Mouse (Mus musculus): ENCODE measurements around the gene Kantr. TPM values are rescaled to one million over a fixed set of nuclear protein-coding genes. Genes with fewer than 3 reads are reported as not detected.
"Not testable (repeated sequence)": the region's sequence is repeated elsewhere in the genome, so short reads cannot be mapped to it uniquely, and the experiment has no call there.

The Kantr gene
- polyA plus RNA-seq, 1 experiment from 2014 or later = 9.4 TPM

- 8% methylated on average over 24 of the region's 27 CpGs for WGBS
- no peaks in the 10 kb centered on the region; the same call in 1 of the 2 replicates for H3K36me3 ChIP-seq (ENCODE audit: control insufficient read depth, insufficient read depth, low read length)
- peak within 1 kb of the TSS; percentile 82 for H3K9ac ChIP-seq (ENCODE audit: low read depth, low read length)
- peak; percentile 83 for DNase-seq (ENCODE audit: low spot score)
- no peaks in the 10 kb centered on the region for H3K9me3 ChIP-seq (ENCODE audit: control insufficient read depth, low read length)
- peak within 1 kb of the TSS; percentile 67 for H3K4me3 ChIP-seq (ENCODE audit: low read depth, low read length)
- peak; percentile 99 for ATAC-seq (replicated peaks; ENCODE audit: low FRiP score)
- 0 out of 2 replicates have a peak, but pooled peaks cover 5% of the 10 kb centered on the region for H3K4me1 ChIP-seq (replicated peaks; ENCODE audit: control insufficient read depth, insufficient read depth, low read length)
- H3K27ac ChIP-seq (ENCODE audit: low read depth, low read length) = peak within 1 kb of the TSS; percentile 32; the same call in 1 of the 2 replicates
- peak within 1 kb of the TSS; percentile 71 for H3K4me2 ChIP-seq
- H3K27me3 ChIP-seq (replicated peaks; ENCODE audit: control insufficient read depth, insufficient read depth, low read length) = peaks cover 61% of the 10 kb centered on the region
Observed at GRCm38 (mm10) chrX:152342358-152342901, 15.1 kb upstream of the Kantr start, which contains the start of gene Tspyl2. Gene Tspyl2, minus strand, starts transcription at chrX:152342425.

GRCm38 (mm10) chrX:152341496-152341895 lies 14.2 kb upstream of the Kantr start:
- Histone ChIP-seq H3K27me3 (replicated peaks; ENCODE audit: control insufficient read depth, insufficient read depth, low read length) (peaks cover 62% of the 10 kb centered on the region), H3K4me2 (peak overlapping the region; percentile 71), H3K9ac (ENCODE audit: low read depth, low read length) (peak overlapping the region; percentile 82), H3K4me1 (replicated peaks; ENCODE audit: control insufficient read depth, insufficient read depth, low read length) (0 out of 2 replicates have a peak, but pooled peaks cover 5% of the 10 kb centered on the region), H3K36me3 (ENCODE audit: control insufficient read depth, insufficient read depth, low read length) (no peaks in the 10 kb centered on the region; the same call in 1 of the 2 replicates), H3K9me3 (ENCODE audit: control insufficient read depth, low read length) (no peaks in the 10 kb centered on the region), H3K27ac (ENCODE audit: low read depth, low read length) (no peak overlapping the region), H3K4me3 (ENCODE audit: low read depth, low read length) (peak overlapping the region; percentile 67)
- WGBS = 29% methylated on average over 11 of the region's 11 CpGs
- DNase-seq (ENCODE audit: low spot score) (no peak), ATAC-seq (replicated peaks; ENCODE audit: low FRiP score) (no peak)

- H3K9me3 ChIP-seq (ENCODE audit: control insufficient read depth, low read length) = no peaks in the 10 kb centered on the region
- ATAC-seq (replicated peaks; ENCODE audit: low FRiP score) (peak; percentile 95), DNase-seq (ENCODE audit: low spot score) (peak; percentile 73)
- no peaks in the 10 kb centered on the region; the same call in 1 of the 2 replicates for H3K36me3 ChIP-seq (ENCODE audit: control insufficient read depth, insufficient read depth, low read length)
- peak overlapping the region; percentile 61 for H3K4me2 ChIP-seq
- H3K27me3 ChIP-seq (replicated peaks; ENCODE audit: control insufficient read depth, insufficient read depth, low read length) = peaks cover 35% of the 10 kb centered on the region
- 0 out of 2 replicates have a peak, but pooled peaks cover 5% of the 10 kb centered on the region for H3K4me1 ChIP-seq (replicated peaks; ENCODE audit: control insufficient read depth, insufficient read depth, low read length)
- H3K27ac ChIP-seq (ENCODE audit: low read depth, low read length) = peak overlapping the region; percentile 75
- H3K9ac ChIP-seq (ENCODE audit: low read depth, low read length) = peak overlapping the region; percentile 56
- peak overlapping the region; percentile 34 for H3K4me3 ChIP-seq (ENCODE audit: low read depth, low read length)
- WGBS = 14% methylated on average over 32 of the region's 33 CpGs
Observed at GRCm38 (mm10) chrX:152336546-152337332, 9.4 kb upstream of the Kantr start.

- Histone ChIP-seq H3K27me3 (replicated peaks; ENCODE audit: control insufficient read depth, insufficient read depth, low read length) (peaks cover 29% of the 10 kb centered on the region), H3K4me3 (ENCODE audit: low read depth, low read length) (peak overlapping the region; percentile 34), H3K4me2 (peak overlapping the region; percentile 35)
- not testable (repeated sequence) for H3K9ac ChIP-seq (ENCODE audit: low read depth, low read length); H3K36me3 ChIP-seq (ENCODE audit: control insufficient read depth, insufficient read depth, low read length); H3K27ac ChIP-seq (ENCODE audit: low read depth, low read length); H3K4me1 ChIP-seq (replicated peaks; ENCODE audit: control insufficient read depth, insufficient read depth, low read length); H3K9me3 ChIP-seq (ENCODE audit: control insufficient read depth, low read length); ATAC-seq (replicated peaks; ENCODE audit: low FRiP score); DNase-seq (ENCODE audit: low spot score)
- WGBS = 52% methylated on average over 4 of the region's 4 CpGs
Observed at GRCm38 (mm10) chrX:152336123-152336522, 8.8 kb upstream of the Kantr start.

- peaks cover 14% of the 10 kb centered on the region for H3K27me3 ChIP-seq (replicated peaks; ENCODE audit: control insufficient read depth, insufficient read depth, low read length)
- DNase-seq (ENCODE audit: low spot score); H3K9me3 ChIP-seq (ENCODE audit: control insufficient read depth, low read length); H3K9ac ChIP-seq (ENCODE audit: low read depth, low read length); ATAC-seq (replicated peaks; ENCODE audit: low FRiP score); H3K36me3 ChIP-seq (ENCODE audit: control insufficient read depth, insufficient read depth, low read length); H3K4me1 ChIP-seq (replicated peaks; ENCODE audit: control insufficient read depth, insufficient read depth, low read length); H3K4me2 ChIP-seq; H3K4me3 ChIP-seq (ENCODE audit: low read depth, low read length); H3K27ac ChIP-seq (ENCODE audit: low read depth, low read length): not testable (repeated sequence)
Observed at GRCm38 (mm10) chrX:152329400-152329799, 2.1 kb upstream of the Kantr start.

- peak overlapping the region; percentile 70 for H3K4me2 ChIP-seq
- no peaks in the 10 kb centered on the region for H3K4me1 ChIP-seq (replicated peaks; ENCODE audit: control insufficient read depth, insufficient read depth, low read length)
- no peaks in the 10 kb centered on the region for H3K36me3 ChIP-seq (ENCODE audit: control insufficient read depth, insufficient read depth, low read length)
- H3K9me3 ChIP-seq (ENCODE audit: control insufficient read depth, low read length) = no peaks in the 10 kb centered on the region
- DNase-seq (ENCODE audit: low spot score) (no peak), ATAC-seq (replicated peaks; ENCODE audit: low FRiP score) (no peak; the same call in 1 of the 2 replicates)
- WGBS = 19% methylated on average over 8 of the region's 8 CpGs
- H3K27me3 ChIP-seq (replicated peaks; ENCODE audit: control insufficient read depth, insufficient read depth, low read length) = peaks cover 10% of the 10 kb centered on the region
- H3K4me3 ChIP-seq (ENCODE audit: low read depth, low read length) = peak overlapping the region; percentile 66
- no peak overlapping the region for H3K27ac ChIP-seq (ENCODE audit: low read depth, low read length)
- H3K9ac ChIP-seq (ENCODE audit: low read depth, low read length) = 0 out of 2 replicates have a peak overlapping the region, but pooled peaks have one; percentile 0
Observed at GRCm38 (mm10) chrX:152327689-152328052, 376 bp upstream of the Kantr start.

GRCm38 (mm10) chrX:152323584-152323983 lies 3.7 kb downstream of the Kantr start:
- DNase-seq (ENCODE audit: low spot score) = no peak

GRCm38 (mm10) chrX:152322776-152323175 lies 4.5 kb downstream of the Kantr start:
- DNase-seq (ENCODE audit: low spot score) = no peak
- Histone ChIP-seq H3K9me3 (ENCODE audit: control insufficient read depth, low read length) (no peaks in the 10 kb centered on the region), H3K4me3 (ENCODE audit: low read depth, low read length) (no peak overlapping the region), H3K27ac (ENCODE audit: low read depth, low read length) (no peak overlapping the region), H3K4me1 (replicated peaks; ENCODE audit: control insufficient read depth, insufficient read depth, low read length) (peaks cover 3% of the 10 kb centered on the region; the same call in 1 of the 2 replicates), H3K27me3 (replicated peaks; ENCODE audit: control insufficient read depth, insufficient read depth, low read length) (peaks cover 15% of the 10 kb centered on the region), H3K9ac (ENCODE audit: low read depth, low read length) (no peak overlapping the region), H3K36me3 (ENCODE audit: control insufficient read depth, insufficient read depth, low read length) (no peaks in the 10 kb centered on the region), H3K4me2 (no peak overlapping the region)
- 34% methylated on average over 2 of the region's 2 CpGs for WGBS
- ATAC-seq (replicated peaks; ENCODE audit: low FRiP score) = no peak

More at GRCm38 (mm10) chrX:152323584-152323983, 3.7 kb downstream of the Kantr start:
- H3K27me3 ChIP-seq (replicated peaks; ENCODE audit: control insufficient read depth, insufficient read depth, low read length) = peaks cover 15% of the 10 kb centered on the region
- ATAC-seq (replicated peaks; ENCODE audit: low FRiP score) = no peak
- no peak overlapping the region for H3K4me3 ChIP-seq (ENCODE audit: low read depth, low read length)
- H3K9ac ChIP-seq (ENCODE audit: low read depth, low read length) = no peak overlapping the region
- 78% methylated on average over 1 of the region's 1 CpGs for WGBS
- H3K4me1 ChIP-seq (replicated peaks; ENCODE audit: control insufficient read depth, insufficient read depth, low read length) = peaks cover 3% of the 10 kb centered on the region; the same call in 1 of the 2 replicates
- H3K27ac ChIP-seq (ENCODE audit: low read depth, low read length) = no peak overlapping the region
- H3K36me3 ChIP-seq (ENCODE audit: control insufficient read depth, insufficient read depth, low read length) = no peaks in the 10 kb centered on the region
- no peak overlapping the region for H3K4me2 ChIP-seq
- no peaks in the 10 kb centered on the region for H3K9me3 ChIP-seq (ENCODE audit: control insufficient read depth, low read length)

Data from liver, embryonic 11.5 days (tissue).